Mouse (Mus musculus) common myeloid progenitor, adult 5-6 weeks (primary cell): Measurements from ENCODE around the gene Txn2. TPM values are rescaled to one million over a fixed set of nuclear protein-coding genes. Genes with fewer than 3 reads are reported as not detected.
A peak's percentile ranks its signal among the peaks of the same experiment; 100 is the strongest.
"Not testable (repeated sequence)": the region's sequence is repeated elsewhere in the genome, so short reads cannot be mapped to it uniquely, and the experiment has no call there.

ENCODE experiments used
- ATAC-seq: replicated peaks from 2 replicates; pipeline ENCODE4 v1.8.0; 2016; ENCODE audit warnings: low read depth, mild to moderate bottlenecking, moderate TSS enrichment, inconsistent platforms; ENCODE audit not compliant: poor library complexity, severe bottlenecking
- total RNA-seq: library from RNA; stranded (forward); fragments of 200-1000, 187-1606 nt; gene quantifications from 2 replicates; pipeline ENCODE4 v1.2.3, GENCODE M21; 2017

Gene Txn2
- total RNA-seq, 1 experiment from 2014 or later = 65.4 TPM

DNA sequence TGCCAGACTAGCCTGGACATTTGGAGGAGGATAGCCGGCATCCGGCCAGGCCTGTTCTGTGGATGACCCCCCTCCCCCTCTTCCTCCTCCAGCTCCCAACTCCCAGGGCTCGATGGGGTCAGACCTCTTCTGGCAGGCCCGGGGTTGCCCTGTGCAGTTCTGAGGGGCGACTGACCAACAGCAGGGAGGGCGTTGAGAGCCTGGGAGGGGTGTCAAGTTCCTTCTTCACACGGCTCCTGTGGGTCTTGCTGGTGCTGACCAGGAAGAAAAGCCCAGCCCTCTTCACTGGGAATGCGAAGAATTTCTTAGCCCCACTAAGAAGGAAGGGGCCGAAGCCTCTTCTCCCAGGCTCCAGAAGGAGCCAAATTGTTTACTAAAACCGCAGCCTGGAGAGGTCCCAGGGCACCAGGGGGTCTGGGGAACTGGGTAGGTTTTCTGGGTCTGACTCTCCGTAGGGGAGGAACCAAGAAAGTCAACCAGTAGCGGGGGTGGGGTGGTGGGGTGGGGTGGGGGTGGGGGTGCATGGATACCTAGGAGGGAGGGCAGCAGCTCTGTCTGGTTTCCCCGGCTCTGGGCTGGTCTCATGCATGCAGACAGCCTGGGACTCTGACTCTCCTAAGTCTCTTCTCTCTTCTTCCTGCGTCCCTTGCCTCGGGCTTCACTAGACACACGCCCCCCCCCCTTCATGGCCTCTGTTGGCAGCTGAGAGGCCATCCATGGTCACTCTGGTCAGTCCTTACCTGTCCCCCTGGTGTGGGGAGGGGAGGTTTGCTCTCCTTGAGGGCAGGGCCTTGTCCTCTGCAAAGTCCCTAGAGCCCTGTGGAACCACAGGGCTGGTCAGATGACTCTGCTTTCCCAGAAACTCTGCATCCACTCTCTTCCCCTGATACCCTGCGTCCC lies 45.8 kb downstream of the Txn2 start:
- ATAC-seq = no peak

DNA sequence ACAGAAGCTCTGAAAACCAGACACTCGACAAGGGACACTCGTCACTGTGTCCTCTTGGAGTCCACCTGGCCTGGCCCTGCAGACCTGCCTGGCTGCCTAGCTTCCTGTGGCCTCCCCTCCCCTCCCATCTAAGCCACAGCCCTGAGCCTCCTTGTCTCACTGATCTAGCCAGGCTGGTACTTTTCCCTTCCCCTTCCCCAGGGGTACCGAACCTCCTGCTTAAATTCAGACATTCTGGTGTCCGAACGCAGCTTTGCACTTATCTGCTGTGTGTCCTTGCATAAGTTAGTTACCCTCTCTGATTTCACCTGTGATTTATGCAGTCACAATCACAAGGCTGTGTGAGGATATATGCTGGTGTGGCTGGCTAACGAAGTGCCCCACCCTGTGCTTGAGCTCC lies 46.5 kb downstream of the Txn2 start:
- ATAC-seq = no peak

DNA sequence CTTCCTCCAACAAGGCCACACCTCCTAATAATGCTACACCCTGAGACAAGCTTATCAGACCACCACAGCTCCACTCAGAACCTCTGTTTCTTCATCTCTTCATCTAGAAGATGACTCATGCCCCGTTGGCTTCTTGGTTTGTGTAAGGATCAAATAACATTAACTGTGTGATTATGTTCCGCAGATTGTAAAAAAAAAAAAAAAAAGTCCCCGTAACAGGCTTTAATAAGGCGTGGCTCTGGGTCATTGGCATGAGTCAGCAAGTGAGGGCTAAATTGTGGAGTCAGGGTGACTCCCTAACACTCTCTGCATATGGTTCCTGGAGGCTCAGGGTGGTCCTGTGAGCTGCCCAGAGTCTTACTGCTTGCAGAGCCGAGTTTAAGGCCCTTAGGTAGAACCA lies 47.1 kb downstream of the Txn2 start:
- peak; percentile 70 for ATAC-seq

DNA sequence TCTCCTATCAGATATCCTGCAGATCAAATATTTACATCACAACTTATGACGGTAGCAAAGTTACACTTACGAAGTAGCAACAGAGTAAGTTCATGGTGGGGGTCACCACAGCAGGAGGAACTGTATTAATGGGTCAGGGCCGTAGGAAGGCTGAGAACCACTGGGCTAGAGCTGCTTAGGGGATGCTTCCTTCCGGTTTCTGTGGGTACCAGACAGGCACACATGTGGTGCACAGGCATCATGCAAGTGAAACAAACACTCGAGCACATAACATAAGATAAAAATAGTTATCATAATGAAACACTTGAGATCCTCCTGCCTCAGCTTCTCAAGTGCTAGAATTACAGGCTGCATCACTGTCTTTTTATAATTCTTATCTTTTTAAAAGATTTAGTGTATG lies 48.1 kb downstream of the Txn2 start:
- no peak for ATAC-seq

DNA sequence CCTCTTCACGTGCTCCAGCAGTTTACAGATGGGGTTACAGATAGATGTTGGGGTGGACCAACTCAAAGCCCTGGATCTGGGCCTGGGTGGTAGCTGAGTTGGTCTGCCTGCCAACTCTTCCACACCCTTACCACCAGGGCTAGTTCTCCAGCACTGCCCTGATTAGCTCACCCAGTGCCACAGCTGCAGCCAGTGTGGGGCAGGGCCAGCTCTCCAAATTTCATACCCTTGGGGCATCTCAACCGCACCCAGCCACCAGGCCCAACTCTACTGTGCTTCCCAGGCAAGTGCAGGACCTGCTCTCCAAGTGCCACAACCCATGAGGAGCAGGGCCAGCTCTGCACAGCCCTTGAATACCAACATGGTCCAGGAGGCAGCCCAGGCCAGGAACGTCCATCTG lies 49.0 kb downstream of the Txn2 start:
- no peak for ATAC-seq

DNA sequence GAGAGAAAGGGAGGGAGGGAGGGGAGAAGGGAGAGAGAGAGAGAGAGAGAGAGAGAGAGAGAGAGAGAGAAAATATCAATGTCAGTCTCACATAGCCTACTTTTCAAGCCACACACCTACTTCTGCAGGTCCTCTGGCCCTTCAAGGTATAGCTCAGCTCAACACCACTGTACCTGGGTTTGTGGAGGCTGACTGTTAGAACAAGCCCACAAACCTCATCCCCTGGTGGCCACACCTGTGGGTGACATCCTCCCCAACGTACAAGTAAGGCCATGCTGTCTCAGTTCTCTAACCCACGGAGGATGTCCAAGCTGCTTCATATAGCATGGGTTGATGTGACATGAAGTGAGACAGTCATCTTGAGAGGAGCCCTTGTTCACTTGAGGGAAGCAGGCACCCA lies 51.6 kb downstream of the Txn2 start:
- no peak for ATAC-seq

DNA sequence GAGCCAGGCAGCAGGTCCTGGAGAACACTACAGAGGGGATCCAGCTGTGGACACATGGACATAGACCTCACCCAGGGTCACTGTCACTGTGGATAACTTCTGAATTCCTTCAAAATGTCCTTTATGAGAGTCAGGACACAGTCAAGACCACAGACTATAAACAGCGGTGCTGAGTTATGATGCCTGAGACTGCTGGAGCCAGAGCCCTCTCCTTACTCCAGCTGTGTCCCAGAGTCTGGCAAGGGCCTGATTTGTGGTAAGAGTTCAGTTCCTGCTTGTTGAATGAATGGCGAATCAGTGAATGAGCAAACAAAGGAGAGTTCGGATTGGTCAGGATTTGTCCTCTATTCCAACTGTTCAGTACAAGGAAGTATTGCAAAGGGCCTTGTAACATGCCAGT lies 52.1 kb downstream of the Txn2 start:
- no peak for ATAC-seq

DNA sequence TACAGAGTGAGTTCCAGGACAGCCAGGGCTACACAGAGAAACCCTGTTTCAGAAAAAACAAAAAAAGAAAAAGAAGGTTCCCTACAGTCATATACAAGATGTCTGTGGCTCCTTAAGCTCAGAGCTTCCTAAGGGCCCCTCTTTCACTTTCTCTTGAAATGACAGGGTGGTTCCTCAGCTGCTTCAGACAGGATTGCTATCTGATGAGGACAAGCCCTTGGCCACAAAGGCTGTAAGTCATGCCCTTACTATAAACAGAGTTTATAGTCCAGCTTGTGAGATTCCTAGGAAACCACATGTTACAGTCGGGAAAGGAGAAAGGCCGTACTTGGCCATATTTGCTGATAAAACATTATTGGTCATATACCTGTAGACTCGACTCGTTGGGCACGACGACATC lies 52.9 kb downstream of the Txn2 start:
- ATAC-seq = 0 out of 2 replicates have a peak, but pooled peaks have one; percentile 43

DNA sequence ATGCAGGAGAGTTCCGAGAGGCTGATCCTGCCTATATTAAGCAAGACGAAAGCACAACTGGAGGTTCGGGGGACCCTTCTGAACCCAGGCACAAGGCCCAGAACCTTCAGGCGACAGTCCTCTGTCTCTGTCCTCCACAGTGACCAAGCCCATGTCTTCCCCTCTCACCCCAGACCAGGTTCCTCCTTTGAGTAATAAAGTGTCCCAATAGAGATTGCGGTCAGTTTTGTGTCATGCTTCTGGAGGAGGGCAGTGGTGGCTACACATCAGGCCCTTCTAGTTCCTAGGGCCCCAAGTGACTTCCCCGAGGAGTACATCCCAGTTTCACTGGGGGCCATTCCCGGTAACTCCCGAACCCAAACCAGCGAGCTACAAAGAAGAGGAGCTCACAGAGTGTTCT lies 54.0 kb downstream of the Txn2 start:
- ATAC-seq = 0 out of 2 replicates have a peak, but pooled peaks have one; percentile 25

DNA sequence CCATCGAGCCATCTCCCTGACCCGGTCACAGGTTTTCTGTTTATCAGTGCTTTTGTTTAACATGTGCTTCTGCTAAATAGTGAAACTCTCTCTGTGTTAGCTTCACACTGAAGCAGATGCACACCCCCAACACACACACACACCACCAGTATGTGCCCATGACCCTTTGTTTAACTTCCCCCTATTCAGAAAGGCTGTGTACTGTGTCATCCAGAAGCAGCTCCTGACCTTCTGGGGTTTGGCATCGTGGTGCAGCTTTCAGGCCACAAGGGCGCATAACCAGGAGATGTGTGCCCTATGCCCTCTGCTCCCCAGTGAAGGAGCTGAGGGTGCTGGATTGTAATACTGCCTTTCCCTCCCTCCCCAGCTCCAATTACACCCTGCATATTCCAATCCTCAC lies 54.5 kb downstream of the Txn2 start:
- ATAC-seq = no peak

DNA sequence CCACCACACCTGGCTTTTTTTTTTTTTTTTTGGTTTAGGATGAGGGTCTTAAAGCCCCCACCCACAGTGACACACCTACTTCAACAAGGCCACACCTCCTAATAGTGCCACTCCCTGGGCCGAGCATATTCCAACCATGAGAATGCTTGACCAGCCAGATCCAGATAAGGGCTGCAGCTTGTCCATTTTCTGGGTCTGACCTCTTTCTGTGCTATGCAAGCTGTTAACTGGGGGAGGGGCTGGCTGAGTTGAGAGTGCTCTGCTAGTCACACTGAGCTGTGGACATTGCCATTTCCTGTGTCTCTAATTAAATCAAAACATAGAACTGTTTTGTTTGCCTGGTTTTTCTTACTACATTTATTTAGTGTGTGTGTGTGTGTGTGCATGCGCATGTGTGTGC lies 55.2 kb downstream of the Txn2 start:
- no peak for ATAC-seq

DNA sequence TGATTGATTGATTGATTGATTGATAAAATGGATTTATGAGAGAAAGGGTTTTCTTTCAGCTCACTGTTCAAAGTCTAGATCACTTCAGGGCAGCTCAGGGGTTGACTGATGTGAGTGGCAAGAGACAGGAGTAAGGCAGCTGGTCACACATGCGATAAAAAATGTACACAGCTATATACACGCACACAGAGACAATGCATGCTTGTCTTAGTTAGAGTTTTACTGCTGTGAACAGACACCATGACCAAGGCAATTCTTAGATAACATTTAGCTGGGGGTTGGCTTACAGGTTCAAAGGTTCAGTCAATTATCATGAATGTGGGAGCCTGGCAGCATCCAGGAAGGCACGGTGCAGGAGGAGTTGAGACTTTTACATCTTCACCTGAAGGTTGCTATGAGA lies 55.8 kb downstream of the Txn2 start:
- ATAC-seq = no peak

DNA sequence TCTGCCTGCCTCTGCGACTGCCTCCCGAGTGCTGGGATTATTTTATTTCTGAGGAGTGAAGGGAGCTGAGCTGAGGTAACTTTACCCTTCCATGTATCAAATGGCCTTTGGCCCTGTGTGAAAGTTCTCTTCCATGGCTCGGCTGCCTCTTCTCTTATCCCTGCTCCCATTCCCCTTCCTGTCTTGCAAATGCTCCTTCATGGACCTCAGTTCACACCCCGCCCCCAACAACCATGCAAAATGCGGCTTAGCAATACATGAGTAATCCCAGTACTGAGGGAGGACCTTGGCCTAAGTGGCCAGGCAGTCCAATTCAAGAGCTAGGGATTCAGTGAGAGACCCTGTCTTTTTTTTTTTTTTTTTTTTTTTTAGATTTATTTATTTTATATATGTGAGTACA lies 60.5 kb downstream of the Txn2 start:
- ATAC-seq = no peak

DNA sequence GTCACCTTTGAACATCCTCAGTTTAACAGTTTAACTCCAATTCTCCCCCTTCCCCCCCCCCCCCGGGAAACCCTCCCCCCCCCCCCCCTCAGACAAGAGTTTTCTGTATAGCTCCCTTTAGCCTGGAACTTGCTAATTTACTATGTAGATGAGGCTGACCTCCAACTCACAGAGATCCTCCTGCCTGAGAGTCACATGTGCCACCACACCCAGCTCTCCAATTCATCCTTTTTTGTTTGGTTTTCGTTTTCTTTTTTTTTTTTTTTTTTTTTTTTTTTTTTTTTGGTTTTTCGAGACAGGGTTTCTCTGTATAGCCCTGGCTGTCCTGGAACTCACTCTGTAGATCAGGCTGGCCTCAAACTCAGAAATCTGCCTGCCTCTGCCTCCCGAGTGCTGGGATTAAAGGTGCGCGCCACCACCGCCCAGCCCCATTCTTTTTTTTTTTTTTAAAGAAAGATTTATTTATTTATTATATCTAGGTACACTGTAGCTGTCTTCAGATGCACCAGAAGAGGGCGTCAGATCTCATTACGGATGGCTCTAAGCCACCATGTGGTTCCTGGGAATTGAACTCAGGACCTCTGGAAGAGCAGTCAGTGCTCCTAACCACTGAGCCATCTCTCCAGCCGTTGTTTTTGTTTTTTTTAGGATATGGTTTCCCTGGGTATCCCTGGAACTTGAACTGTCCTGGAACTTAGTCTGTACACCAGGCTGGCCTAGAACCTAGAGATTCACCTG lies 61.4 kb downstream of the Txn2 start:
- not testable (repeated sequence) for ATAC-seq

DNA sequence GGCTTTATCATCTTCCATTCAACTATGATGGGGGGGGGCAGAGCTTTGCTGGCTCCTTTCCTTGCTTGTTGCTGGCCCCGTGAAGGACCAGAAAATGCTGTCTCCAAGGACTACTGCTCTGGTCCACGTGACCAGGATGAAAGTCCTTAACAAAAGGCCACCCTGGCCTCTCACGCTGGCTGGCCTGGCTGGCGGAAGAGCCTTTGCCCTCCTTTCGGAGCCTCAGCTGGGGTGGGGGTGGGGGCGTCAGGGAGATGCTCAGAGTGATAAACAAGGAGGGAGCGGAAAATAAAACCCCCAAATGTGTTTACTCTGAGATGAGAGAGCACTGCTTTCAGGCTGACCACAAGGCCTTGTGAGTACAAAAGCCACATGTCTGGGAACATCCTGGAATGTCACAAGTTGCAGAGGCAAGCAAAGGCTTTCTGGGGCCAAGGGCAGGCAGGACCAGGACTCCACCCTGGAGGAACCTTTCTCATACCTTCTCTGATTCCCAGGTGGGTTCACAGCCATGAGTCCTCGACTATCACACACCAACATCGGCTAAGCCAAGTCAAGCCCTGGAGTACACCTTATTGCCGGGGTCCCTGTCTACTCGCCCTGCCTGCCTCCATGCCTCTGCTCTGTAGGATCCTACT lies 62.1 kb downstream of the Txn2 start:
- ATAC-seq = no peak

Other genes starting within 250 kb of the Txn2 start
- gene Apol7e, start 230.1 kb downstream of the Txn2 start, total RNA-seq = 0.68 and 0.96 TPM in 2 replicates
- 0.23 TPM in 1 of 2 replicates, not detected in the other for gene Apol9b, start 200.0 kb downstream of the Txn2 start, total RNA-seq
- gene Apol8, start 172.0 kb downstream of the Txn2 start, total RNA-seq = 0.27 and 2.6 TPM in 2 replicates
- 362 and 430 TPM in 2 replicates for gene Myh9, start 86.8 kb downstream of the Txn2 start, total RNA-seq
- 21.6 TPM in 2 replicates for gene Foxred2, start 27.7 kb upstream of the Txn2 start, total RNA-seq
- 259 and 294 TPM in 2 replicates for gene Eif3d, start 41.8 kb upstream of the Txn2 start, total RNA-seq
- gene Cacng2, start 191.0 kb upstream of the Txn2 start, total RNA-seq = not detected in 2 replicates
- gene Ift27, start 245.1 kb upstream of the Txn2 start, total RNA-seq = 14.3 and 18.2 TPM in 2 replicates